Mouse (Mus musculus) olfactory bulb, adult 2 months (tissue): ENCODE measurements at regions not wholly inside any gene's neighbourhood (a gene's known extent, or its start where the extent isn't known, plus 50 kb on each side); places are given as distances from the start of the nearest gene placed in this dataset.

Experiments used
- H3K27ac ChIP-seq: fragments of 200-500 bp; 2 replicates; pipeline ENCODE4 v1.5.1; 2012; ENCODE audit warnings: low read depth, low read length; ENCODE audit not compliant: insufficient read depth
- H3K4me1 ChIP-seq: fragments of 200-500 bp; 2 replicates; pipeline ENCODE4 v1.6.1; 2012; ENCODE audit warnings: low read length; ENCODE audit not compliant: control insufficient read depth, insufficient read depth
- H3K4me3 ChIP-seq: fragments of 200-500 bp; 2 replicates; pipeline ENCODE4 v1.5.1; 2012; ENCODE audit warnings: mild to moderate bottlenecking, low read depth, low read length, moderate library complexity; ENCODE audit not compliant: insufficient read depth
- CTCF ChIP-seq: fragments of 200-500 bp; IDR thresholded peaks from 2 replicates; pipeline ENCODE4 v1.5.1; 2012; ENCODE audit warnings: low read depth, mild to moderate bottlenecking, low read length, moderate library complexity; ENCODE audit not compliant: insufficient read depth
- POLR2A ChIP-seq: fragments of 200-500 bp; IDR thresholded peaks from 2 replicates; pipeline ENCODE4 v1.6.1; 2012; ENCODE audit warnings: mild to moderate bottlenecking, low read depth, low read length, moderate library complexity; ENCODE audit not compliant: insufficient read depth
- WGBS: fragments of 180-500 bp; shearing (Covaris S2); methylation state at CpG from one replicate; pipeline ENCODE4 v1.1.7; 2018; 5-methylcytosine and 5-hydroxymethylcytosine counted together

DNA sequence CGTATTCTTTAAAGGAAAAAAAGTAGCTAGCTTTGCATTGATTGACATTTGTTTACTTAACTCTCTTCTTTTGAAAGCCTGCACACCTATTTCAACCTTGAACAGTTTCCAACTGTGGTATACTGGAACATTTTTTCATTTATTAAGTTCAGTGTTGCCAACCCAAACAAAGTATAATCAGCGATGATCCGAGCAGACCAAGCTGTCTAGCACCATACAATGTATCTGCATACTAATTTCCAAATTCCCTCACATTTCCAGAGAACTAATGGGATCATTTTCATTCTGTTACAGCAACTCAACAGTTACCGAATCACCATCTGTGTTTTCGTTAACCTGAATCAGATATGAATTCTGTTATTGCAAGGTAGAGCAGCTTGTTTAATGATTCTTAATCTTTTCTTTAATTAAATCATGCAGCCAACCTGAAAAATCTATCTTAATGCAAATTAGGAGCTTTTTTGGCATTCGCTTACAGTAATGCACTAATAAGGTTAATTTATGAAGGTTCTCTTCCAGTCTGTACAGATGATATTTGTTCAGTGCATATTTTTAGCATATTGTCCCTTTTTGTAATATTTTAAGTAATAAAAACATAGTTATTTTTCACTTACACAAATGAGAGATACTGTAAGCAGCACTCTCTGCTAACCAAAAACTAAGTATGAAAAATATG, 719.5 kb upstream of the Zeb2 start:
- Histone ChIP-seq H3K4me1 (no peaks in the 10 kb centered on the region), H3K27ac (no peak overlapping the region), H3K4me3 (no peak overlapping the region)
- 78% methylated on average over 6 of the region's 6 CpGs for WGBS
- TF ChIP-seq POLR2A (no peak), CTCF (no peak)

DNA sequence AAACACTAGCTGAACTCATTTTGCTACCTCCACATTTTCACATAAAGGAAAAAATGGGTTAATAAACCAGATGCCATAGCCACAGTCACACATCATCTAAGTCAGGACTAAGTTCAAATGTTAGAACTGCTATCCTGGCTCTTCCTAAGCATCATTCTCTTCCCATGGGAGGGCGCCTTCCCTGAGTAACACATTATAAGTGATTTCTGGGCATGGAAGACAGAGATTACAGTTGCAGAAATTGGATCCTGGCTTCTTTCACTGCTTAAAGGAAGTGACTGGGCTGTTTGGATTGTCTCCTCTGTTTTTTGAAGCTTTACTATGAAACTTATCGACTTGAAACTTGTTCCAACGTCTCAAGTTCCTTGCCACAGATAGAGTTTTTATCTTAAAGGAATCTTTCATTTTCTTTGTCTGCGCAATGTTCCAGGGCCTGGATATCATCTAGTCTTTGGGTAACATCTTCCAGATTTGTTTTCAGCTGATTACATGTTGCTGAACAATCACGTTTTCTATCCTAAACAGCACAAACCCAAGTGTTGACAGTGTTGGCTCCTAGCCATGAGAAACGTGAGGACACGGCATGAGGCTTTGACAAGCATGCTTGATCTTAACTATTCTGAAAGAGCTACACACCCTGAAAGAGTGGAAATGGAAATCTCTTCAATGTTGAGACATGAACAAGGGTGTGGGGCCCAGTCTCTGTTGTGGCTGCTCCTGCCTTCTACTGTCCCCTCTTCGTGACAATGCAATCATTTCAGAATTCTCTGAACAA, 700.9 kb upstream of the Zeb2 start:
- Histone ChIP-seq H3K27ac (no peak overlapping the region), H3K4me3 (no peak overlapping the region), H3K4me1 (no peaks in the 10 kb centered on the region)
- WGBS, result 72% methylated on average over 8 of the region's 8 CpGs
- no peak for TF ChIP-seq CTCF

DNA sequence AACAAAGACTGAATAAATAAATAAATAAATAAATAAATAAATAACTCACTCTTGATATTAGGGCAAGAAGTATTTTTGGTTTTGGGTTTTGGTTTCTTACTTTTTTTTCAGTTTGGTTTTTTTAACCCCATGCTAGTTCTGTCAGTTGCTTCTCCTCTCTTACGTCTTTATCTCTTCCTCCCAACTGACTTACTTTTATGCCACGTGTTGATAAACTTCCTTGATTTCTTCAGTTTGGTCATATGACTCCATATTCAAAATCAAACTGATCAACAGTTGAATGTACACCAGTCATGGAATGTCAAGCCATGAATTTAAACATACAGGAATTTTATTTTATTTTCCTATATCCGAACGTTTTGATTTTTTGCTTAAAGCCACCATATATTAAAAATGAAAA, 697.5 kb upstream of the Zeb2 start:
- no peak overlapping the region for H3K27ac ChIP-seq
- no peak overlapping the region for H3K4me3 ChIP-seq
- H3K4me1 ChIP-seq, result no peaks in the 10 kb centered on the region
- WGBS, result 95% methylated on average over 4 of the region's 4 CpGs
- TF ChIP-seq CTCF (no peak), POLR2A (no peak)

DNA sequence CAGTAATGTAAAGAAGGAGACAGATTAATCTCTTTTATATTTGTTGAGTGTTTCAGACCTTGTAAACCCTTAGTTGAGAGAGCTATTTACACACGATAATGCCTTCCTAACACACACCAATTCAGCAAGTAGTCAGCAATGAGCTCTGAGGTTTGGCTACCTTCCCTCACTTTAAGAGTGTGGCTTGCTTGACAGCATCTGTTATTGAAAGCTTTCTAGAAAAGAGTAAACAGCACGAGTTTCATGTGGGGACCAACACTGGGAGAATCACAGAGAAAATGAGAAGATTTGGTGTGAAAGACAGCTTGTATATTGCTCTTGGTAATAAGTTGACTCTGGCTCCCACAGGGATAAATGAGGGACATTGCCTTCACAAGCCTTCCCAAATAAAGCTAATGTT, 688.1 kb upstream of the Zeb2 start:
- 63% methylated on average over 2 of the region's 2 CpGs for WGBS
- TF ChIP-seq POLR2A (no peak), CTCF (no peak)

DNA sequence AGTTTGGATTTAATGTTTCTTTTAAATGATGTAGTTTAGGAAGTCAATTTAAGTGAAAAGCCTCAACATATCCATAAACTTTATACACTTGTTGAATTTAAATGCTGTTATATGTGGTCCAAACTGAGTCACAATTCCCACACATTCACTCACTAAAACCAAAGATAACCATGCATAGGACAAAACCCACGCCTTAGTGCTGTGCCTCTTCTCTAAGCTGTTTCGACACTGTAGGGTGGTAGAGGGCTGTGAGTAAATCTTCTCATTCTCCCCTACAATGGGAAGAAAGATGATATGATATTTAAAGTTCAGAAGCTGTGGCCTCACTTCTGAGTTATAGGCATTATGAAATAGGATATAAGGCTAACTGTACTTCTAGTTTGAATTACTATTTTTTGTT, 682.9 kb upstream of the Zeb2 start:
- no peak overlapping the region for H3K4me3 ChIP-seq
- no peak for TF ChIP-seq CTCF
- TF ChIP-seq POLR2A, result no peak
- WGBS, result 88% methylated on average over 2 of the region's 2 CpGs

More for the DNA sequence above, 688.1 kb upstream of the Zeb2 start:
- Histone ChIP-seq H3K4me3 (no peak overlapping the region), H3K27ac (no peak overlapping the region), H3K4me1 (no peaks in the 10 kb centered on the region)

DNA sequence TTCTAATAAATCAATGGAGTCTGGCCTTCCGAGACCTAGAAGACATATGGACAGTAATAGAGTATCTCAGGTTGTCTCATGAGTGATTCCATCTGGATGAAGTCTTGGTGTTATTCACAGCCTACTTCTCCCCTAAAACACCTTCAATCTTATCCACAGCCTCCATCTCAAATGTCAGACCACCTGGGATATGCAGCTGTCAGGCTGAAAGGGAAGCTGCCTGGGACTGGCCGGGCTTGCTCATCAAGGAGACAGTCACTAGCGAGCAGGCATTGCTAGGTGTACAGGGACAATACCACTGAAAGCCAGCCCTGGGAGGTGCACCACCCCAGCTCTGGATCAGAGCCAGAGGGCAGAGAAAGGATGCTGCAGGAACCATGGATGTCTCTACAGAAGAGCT, 676.4 kb upstream of the Zeb2 start:
- no peak for TF ChIP-seq CTCF
- H3K4me3 ChIP-seq, result no peak overlapping the region
- 84% methylated on average over 3 of the region's 3 CpGs for WGBS

More for the DNA sequence above, 682.9 kb upstream of the Zeb2 start:
- no peaks in the 10 kb centered on the region for H3K4me1 ChIP-seq
- H3K27ac ChIP-seq, result no peak overlapping the region

DNA sequence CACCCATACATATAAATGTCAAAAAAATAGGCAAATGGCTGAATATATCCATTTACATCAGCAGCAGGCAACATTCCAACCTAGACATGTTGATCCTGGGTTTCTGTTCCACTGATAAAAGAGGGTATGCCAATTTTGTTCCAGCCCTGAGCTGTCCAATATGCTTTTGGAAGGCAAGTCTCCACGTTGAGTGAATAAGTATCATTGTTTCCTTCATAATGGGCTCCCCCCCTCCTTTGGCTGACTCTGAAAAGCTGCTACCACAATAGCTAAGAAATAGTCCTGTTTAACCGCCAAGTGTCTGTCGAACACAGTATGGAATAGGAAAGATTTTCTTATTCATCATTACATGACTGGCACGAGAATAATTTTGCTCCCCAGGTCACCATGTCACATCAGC, 672.5 kb upstream of the Zeb2 start:
- H3K27ac ChIP-seq, result no peak overlapping the region
- peaks cover 3% of the 10 kb centered on the region; the same call in 1 of the 2 replicates for H3K4me1 ChIP-seq
- H3K4me3 ChIP-seq, result no peak overlapping the region
- TF ChIP-seq POLR2A (no peak), CTCF (no peak)
- WGBS, result 42% methylated on average over 4 of the region's 4 CpGs

More for the DNA sequence above, 676.4 kb upstream of the Zeb2 start:
- Histone ChIP-seq H3K4me1 (no peaks in the 10 kb centered on the region), H3K27ac (no peak overlapping the region)

DNA sequence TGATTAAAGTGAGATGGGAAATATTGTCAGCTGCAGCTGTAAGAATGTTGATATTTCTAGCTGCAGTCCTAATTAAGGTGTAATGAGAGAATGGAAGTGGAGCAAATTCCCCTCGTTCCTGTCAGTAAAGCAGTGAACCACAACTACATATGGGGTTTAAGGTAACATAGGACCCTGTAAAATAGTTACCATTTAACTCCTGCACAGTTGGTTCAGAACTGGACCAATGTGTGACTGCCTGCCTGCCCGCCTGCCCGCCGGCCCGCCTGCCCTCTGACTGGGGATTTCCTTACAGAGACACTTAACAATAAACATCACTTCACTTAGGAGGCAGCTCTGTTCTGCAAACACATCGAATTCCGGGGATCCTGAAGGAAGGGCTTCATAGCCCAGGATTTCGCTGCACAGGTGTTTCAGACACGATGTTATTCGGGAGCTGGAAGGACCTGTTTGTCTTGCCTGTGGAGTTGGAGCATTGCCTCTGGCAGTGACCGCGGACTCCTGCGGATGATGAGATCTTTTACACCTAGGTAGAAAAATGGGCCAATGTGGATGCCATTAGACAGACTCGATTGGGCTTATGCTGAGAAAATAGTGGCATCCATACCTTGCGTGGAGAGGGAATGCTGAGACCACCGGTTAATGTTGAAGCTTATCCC, 670.7 kb upstream of the Zeb2 start:
- peaks cover 3% of the 10 kb centered on the region; the same call in 1 of the 2 replicates for H3K4me1 ChIP-seq
- no peak for TF ChIP-seq POLR2A
- no peak for TF ChIP-seq CTCF
- H3K27ac ChIP-seq, result no peak overlapping the region
- no peak overlapping the region for H3K4me3 ChIP-seq
- 79% methylated on average over 16 of the region's 16 CpGs for WGBS

DNA sequence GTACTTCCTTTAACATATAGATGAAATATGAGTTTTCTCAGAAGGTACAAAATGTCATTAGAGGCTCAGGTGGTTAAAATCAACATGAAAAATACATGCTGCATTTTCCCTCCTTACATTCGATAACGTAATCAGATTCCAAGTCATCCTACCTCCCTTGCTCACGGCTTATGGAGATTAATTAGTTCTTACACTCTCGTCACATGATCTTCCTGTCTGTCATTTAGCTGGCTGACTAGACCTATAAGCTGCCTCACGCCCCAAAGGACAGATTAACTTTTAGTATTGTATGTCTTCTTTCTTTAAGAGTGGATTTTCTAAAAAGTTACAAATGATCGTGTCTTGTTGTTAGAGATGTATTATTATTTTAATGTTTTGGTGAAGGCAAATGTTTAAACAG, 669.6 kb upstream of the Zeb2 start:
- Histone ChIP-seq H3K27ac (no peak overlapping the region), H3K4me1 (peaks cover 3% of the 10 kb centered on the region; the same call in 1 of the 2 replicates), H3K4me3 (no peak overlapping the region)
- 88% methylated on average over 6 of the region's 6 CpGs for WGBS
- TF ChIP-seq CTCF, result no peak
- no peak for TF ChIP-seq POLR2A
